Mouse (Mus musculus): ENCODE measurements at regions not wholly inside any gene's neighbourhood (a gene's known extent, or its start where the extent isn't known, plus 50 kb on each side); places are given as distances from the start of the nearest gene placed in this dataset.
A peak's percentile ranks its signal among the peaks of the same experiment; 100 is the strongest.

DNA sequence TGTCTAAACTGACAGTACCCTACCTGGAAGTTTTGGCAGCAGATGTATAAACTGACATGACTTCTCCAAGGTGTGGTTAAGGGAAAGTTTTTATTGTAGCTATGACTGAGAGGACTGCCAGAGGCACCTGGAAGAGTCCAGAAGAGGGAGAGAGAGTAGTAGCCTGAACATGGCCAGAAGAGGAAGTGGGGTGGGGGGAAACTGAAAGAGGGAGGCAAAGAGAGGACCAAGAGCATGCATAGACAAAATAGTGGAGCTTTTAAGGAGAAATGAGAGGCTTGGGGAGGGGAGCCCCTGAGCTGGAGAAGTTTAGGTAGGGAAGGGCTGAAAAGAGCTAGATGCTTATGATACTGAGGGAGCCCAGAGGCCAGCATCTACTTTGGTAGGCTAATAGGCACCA, 255.2 kb upstream of the Id2 start:
- DNase-seq (ENCODE audit: low read depth, low spot score): no peak

DNA sequence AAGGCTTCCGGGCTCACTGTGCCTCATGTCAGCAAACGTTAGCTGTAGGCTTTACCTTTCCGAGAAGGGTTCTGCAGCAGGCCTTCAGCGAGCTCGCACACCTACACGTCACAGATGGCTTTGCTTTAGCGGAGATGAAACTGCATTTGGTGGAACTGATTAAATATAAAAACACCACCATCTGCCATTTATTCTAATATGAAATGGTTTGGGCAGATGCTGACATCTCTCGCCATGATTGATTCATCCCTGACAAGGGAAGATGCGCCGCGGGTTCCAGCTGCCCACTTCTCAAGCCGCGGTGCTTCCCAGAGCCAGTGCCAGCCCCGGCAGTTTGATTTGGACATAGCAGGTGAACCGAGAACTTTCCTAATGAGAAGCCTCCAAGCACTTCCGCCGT, 247.4 kb upstream of the Id2 start:
- DNase-seq (ENCODE audit: low read depth, low spot score): peak; percentile 66

DNA sequence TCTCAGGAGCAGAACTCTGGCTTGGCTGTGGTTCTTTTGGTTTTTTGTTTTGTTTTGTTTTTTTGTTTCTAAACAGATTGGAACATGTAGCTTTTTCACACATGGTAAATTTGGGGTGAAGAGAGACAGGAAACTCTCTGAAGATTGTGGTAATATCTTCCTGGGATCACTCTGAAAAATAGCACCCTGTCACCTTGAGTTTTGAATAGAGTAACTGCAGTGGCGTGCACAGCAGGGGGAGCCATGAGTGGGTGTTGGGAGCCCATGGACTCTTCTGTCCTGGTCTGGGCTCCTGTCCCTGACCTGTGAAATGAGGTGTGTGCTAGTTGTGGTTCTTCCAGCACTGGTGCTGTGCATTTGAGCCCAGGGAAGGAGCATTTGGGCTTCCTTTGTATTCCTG, 241.8 kb upstream of the Id2 start:
- DNase-seq (ENCODE audit: low read depth, low spot score): no peak

DNA sequence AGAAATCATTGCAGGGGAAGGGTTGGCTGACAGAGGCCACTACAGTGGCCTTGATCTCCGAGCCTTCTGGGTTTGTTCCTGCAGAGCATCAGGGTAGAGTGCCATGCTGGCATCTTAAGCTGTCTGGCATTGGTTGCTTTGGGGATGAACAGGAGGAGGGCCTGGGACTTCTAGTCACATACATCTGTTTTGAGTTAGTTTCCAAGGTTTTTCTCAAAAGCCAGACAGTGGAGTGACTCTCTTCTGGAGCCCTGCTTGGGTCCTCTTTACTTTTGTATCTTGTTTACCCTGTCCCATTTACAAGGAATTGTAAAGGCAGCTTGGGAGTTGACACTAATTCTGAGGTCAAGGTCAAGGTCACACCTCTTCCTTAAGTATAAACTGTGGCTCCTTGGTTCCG, 239.0 kb upstream of the Id2 start:
- no peak for DNase-seq (ENCODE audit: low read depth, low spot score)

DNA sequence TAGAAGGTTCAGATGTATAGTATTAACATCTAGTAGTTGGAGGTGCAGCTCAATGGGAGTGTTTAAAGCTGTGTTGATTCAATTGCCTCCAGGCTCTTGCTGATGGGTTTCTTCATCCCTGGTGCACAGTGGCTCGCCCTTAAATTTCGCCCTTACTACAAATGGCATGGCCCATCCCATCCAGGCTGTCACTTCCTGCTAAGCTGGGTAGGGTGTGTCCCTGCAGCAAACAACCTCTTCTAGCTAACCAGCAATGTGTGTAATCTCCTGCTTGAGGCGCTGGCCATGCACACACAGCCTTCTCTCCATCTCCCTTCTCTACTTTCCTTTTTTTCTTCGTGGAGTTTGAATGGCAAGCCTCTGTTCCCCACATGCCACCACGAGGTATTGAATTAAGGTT, 238.1 kb upstream of the Id2 start:
- no peak for DNase-seq (ENCODE audit: low read depth, low spot score)

DNA sequence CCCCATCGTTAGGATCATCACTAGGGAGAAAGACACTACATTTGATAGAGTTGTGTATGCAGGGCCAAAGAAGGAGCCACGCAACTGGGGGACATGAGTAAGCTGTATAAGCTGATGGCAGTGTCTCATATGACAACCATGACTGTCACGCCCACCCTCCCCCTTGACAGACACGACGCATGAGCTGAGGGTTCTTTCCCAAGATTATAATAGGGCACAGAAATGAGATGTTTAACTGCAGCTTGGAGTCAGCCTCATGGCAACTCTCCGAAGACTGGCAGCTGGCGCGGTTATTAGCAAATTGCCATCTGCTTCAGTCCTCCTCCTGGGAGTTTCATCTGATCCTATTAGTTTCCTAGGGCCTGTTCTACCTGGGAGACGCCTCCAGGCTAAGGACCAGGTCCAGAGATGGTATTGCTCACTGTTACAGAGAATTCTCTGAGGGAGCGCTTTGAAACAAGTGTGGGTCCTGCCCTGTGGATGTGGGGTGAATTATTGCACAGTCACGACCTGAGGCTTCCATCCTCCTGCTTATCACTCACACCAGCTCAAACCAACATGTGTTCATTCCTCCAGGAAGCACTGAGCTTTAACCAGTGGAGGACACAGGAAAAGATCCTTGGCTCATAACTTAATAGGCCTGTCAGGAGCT, 235.6 kb upstream of the Id2 start:
- peak; percentile 24 for DNase-seq (ENCODE audit: low read depth, low spot score)

DNA sequence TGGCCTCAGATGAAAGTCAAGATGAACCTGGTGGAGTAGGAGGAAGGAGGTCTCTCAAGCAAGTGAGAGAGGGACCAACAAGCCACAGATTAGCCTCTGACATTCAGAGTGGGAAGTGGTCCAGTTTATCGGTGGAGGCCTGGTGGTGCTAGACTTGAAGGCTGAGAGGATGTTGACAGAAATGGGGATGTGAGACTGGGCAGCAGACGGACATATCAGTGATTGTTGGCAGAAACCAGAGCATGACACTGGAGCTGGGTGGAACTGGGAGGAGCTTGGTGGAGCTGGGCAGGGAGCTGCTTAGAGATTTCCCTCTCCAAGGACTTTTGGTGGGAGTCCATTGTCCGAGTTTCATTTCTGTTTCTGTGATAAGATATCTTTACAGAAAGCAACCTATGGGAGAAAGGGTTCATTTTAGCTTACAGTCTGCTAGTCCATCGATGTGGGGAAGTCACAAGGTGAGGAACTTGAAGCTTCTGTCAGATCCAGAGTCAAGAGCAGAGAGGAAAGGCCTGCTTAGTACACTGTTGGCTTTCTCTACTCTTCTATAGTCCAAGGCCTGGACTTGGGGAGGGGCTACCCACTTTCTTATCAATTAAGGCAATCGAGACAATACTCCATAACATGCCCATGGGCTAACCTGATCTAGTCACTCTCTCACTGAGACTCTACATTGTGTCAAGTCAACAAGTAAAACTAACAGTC, 233.2 kb upstream of the Id2 start:
- peak; percentile 52 for DNase-seq (ENCODE audit: low read depth, low spot score)

DNA sequence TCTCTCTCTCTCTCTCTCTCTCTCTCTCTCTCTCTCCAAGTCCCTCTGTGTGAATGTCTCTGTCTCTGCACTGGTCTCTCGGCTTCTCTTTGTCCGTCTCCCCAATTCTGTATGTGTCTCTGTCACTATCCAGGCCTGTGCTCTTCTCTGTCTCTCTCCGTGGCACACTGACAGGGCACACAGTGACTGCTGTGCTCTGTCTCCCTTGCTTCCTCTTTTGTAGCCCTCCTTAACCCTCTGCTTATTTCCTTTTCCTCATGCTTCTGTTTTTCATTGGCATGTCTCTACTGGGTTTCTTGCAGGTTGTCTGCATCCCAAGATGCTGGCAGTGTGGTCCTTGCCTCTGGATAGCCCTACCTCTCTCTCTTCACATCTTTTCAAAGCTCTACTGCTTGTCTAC, 229.0 kb upstream of the Id2 start:
- DNase-seq (ENCODE audit: low read depth, low spot score): no peak

DNA sequence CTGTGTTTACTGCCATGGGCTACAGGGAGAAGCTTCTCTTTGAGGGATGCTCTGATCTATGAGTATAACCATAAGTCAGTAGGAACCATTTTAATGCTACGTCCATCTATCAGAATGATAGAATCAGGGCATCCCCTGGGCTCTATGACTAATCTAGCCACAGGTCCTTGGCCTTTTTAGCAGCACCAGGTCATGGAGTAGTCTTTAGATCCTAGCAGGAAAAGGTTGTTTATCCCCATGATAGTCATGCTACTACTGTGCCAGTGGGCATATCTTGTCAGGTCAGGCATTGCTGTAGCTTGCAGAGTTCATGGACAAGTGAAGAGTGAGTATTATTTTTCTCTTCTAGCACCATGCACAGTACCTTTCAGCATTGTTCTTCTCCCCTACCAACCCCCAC, 226.2 kb upstream of the Id2 start:
- no peak for DNase-seq (ENCODE audit: low read depth, low spot score)

DNA sequence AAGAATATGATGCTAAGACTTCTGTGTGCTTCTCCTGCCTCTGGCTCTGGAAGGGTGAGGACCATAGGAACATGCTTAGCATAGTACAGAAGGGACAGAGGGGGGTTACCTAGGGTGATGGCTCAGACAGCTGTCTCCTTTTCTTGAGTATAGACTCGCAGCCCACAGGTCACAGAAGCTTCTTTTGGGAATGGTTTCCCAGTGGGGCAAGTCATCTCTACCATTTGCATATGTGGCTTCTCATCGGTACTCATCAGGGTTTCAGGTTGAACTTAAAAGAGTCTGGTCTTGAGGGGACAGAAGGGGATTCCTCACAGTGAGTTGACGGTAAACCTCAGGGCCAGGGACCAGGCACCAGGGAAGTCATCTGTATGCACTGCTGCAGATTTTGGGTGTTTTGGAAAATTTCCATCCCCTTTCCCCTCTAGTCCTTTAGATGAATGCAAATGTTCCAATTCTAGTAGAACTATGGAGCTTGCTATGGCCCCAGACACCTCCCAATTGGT, 223.4 kb upstream of the Id2 start:
- DNase-seq (ENCODE audit: low read depth, low spot score): no peak

DNA sequence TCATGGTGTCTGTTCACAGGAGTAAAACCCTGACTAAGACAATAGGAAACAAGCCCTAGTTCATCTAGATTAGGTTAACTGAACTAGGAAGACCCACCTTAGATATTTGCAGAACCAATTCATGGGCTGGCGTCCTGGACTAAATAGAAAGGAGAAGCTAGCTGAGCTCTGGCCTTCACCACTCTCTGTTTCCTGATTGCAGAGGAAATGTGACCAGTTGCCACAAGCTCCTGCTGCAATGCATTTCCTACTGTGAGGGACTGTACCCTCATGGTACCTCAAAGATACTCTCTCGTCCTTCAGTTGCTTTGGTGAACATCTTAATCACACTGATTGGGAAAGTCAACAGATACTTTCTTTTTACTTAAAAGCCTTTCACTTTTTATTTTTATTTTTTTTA, 222.9 kb upstream of the Id2 start:
- DNase-seq (ENCODE audit: low read depth, low spot score): no peak

DNA sequence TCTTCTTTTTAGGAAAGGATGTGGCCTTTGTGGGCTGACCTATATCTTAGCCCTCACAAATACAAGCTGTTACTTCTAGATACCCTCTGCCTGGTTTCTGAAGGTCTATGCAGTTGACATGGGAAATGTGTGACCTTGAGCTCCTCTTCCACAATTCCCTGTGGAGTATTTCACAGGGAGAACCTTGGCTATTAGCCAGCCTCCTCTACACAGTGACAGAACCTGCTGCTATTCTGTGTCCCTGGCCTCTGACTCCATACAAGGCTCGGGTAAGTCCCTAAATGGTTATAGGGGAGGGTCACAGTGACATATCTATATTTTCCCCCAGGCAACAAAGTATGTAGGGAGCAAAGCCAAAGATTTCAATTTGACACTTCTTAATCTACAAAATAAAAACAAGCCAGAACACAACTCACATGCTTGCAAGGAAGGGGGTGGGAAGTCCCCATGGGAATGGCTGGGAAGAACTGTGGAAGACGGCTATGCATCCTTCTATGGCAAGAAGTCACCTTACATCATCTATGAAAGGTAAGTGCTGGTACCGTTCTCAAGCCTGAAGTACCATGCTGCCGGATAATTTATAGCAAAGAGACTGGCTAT, 221.2 kb upstream of the Id2 start:
- no peak for DNase-seq (ENCODE audit: low read depth, low spot score)

DNA sequence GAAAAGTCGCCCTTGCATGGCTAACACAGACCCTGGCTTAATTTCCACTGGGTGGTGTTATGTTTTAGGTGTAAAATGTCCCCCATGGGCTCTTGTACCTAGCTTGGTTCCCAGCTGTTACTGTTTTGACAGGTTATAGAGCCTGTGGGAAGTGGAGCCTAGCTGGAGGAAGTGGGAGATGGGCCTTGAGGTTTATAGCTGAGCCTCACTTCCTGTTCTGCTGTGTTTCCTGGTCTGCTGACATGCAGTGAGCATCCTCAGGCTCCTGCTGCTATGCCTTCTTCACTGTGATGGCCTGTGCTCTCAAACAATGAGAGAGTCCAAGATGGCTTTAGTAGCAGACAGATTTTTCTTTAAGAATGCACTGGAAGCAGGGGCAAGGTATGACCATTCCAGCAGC, 219.0 kb upstream of the Id2 start:
- no peak for DNase-seq (ENCODE audit: low read depth, low spot score)

DNA sequence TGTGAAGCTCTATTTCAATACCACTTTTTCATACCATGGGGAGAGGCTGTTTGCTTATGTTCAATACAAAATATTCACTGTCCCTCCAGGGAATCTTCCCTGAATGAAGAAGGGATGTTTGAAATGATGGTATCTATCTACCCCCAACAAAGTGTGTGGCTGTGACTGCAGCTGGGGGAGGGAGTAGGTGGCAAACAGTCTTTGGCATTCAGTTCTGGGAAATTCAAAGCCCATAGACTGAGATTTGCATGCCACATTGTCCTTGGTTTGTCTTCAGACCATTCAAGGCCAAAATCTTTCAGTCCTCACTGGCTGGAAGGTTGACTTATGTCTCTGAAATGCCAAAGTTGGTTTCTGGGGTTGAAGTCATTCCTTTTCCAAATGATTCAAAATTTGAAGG, 216.3 kb upstream of the Id2 start:
- DNase-seq (ENCODE audit: low read depth, low spot score): no peak

DNA sequence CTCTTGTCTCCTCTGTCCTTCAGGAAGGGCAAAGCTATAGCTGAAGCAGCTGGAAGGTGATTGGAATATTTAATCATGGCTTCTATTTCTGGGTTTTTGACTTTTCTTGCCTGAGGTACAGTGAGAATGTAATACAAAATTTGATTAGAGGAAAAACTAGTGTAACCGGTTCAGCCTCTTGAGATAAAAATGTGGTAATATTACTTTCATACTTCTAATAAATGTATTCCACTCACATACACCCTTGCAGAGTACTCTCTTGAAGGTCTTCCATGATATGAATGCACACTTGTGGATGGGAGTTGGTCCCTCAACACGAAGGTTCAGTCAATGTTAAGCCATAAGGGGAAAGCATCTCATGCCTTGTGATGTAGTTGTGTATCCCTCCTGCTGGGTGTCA, 215.4 kb upstream of the Id2 start:
- DNase-seq (ENCODE audit: low read depth, low spot score): no peak

DNA sequence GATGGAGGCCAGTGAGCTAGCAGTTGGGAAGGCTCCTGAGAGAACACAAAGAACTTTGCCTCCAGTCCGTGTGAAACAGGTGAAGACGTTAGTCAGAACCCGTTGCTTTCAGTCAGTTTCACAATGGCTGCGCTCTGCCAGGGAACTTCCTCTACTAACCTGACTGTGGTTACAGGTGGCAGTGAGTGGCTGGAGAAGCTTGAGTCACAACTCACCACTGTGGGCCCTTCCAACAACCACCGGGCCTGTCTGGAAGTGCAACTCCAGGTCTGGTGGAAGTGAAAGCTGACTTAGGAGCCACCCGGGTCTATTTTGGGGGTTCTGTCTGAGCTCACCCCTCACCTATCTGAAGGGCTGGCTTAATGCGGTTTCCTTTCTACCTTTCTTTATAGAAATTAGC, 214.8 kb upstream of the Id2 start:
- DNase-seq (ENCODE audit: low read depth, low spot score): no peak

DNA sequence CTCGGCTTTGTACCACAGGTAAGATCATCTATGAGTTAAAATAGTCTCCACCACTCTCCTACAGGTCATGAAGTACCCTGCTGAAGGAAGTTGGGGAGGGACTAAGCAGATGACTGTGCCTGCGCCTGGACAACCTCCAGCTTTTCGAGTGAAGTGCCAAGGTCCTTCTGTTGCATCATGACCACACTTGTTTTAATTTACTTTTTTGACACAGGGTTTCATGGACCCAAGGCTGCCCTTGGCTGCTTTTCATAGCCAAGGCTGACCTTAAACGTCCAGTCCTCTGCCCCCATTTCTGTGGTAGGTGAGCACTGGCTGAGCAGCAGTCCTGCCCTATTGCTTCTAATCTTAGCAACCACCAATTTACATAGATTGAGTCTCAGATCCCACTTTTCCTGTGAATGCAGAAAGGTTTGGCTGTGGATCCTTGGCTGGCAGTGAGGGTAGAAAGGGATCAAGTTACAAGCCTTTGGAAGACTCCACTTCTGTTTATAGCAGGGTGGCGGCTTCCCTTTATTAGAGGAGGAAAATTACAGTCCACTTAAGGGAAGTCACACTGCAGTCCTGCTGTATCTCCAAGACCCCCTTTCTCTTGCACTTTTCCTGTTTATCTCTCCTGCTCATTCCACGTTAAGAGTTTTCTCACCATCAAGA, 213.5 kb upstream of the Id2 start:
- DNase-seq (ENCODE audit: low read depth, low spot score): no peak

DNA sequence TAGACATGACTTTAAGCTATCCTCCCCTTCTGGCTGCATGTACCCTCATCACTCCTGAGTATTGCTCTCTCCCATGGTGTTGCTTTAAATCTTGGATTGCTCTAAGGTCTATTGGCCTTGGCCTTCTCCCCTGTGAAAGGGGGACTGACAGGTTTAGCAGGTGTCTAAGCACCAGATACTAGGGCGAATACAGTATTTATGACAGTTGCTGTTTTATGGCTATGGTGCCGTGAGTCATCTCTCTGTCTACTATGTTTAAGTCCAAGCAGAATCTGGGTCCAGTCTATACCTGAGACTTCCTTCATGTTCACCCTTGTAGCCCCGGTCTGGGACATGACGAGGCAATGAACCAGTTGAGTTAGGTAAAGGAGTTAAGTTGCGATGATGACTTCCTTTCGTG, 212.3 kb upstream of the Id2 start:
- no peak for DNase-seq (ENCODE audit: low read depth, low spot score)

DNA sequence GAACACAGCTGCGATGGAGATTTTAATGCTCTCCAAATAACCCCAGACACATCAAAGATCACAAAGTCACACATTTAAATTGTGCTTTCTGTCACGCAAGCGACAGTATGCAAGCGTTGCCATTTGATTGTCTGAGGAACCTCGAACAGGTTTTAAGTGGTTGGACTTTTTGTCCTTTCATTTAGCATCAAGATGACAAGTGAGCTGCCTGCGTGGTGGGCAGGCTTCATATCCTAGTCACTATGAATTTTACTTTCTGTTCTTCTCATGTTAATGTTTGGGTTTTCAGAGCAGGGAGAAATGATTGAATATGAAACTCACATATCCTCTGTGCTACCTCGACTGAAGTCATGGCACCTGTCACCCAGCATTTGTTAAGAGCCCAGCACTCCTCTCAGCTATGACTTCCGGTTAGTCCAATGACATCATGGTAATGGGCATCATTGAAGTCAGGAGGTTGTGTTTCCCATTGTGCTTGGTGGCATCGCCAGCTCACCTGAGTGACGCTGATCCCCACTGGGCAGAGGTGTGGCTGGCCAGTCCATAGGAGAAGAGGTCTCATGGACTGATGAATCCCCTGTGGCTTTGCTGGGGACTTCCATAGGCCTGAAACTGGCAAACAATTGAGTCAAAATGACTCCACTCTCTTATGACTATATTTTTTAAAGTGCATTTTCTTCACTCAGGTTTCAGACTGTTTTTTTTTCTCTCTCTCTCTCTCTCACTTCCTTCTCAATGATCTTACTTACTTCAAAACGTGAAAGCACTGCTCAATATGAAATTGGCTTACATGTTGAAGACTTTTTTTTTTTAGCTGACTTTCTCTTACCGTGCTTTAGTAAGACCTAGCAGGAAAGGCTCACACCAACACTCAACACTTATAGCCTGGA, 209.1 kb upstream of the Id2 start:
- no peak for DNase-seq (ENCODE audit: low read depth, low spot score)

DNA sequence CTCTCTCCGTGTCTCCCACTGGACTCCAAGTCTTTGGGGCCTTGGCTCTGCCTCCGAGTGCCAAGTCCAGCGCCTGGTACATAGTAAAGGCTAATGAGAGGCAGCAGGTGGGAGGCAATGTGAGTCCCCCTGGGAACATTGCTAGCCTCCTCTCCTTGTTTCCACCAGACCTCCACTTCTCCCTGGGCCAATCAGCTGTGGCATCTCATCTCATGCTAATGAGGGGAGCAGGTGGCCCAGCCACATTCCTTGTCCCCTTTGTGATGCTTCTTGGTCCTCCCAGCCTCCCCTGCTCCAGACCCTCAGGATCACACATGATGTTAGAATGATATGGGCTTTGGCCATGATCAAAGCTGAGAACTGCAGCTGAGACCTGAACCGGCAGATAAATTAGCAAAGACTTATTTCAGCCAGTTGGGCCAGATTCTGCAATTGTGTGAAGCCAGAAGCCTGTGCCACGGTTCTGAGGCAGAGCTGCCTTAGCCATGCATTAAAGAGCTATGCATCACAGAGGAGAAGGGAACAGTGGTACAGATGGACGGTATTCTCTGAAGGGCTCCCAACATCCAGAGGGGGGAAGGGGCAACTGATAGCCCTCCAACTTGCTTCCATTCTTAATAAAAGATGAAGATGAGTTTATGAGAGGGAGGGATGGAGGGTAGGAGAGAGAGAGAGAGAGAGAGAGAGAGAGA, 208.0 kb upstream of the Id2 start:
- DNase-seq (ENCODE audit: low read depth, low spot score): no peak

DNA sequence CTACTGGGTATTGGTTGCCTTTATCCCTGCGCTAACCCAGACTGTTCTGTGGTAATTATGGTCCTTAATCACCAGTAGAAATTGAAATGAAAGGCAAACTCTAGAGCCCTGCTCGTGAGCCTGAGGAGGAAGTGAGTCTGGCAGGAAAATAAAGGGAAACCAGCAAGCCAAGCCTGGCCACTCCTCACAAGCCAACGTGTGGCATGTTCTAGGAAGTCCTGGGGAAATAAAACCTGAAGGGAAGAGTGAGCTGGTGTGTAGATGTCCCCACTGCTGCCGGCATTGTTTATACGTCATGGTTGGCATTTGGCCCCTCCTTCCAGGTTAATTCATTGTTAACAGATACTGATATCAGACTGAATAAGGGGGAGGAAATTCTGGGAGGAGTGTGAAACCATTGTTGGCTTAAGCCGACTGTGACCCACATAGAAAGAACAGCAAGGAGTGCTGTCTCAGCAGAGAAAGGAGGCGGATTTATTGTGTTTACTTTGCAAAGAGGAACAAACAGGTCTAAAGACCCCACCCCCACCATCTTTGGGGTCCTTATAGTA, 206.6 kb upstream of the Id2 start:
- DNase-seq (ENCODE audit: low read depth, low spot score): no peak
